Mouse (Mus musculus): ENCODE results near the gene Smyd3.

GRCm38 (mm10) chr1:179326965-179327308 lies 190.9 kb downstream of the Smyd3 start:
- TF ChIP-seq MAX (IDR thresholded peaks at IDR 0.05) (no peak), CTCF (IDR thresholded peaks at IDR 0.05; ENCODE audit: control insufficient read depth, insufficient read depth, insufficient read length) (no peak), CEBPB (IDR thresholded peaks at IDR 0.05; ENCODE audit: low read depth) (no peak)

Measured in C2C12 (cell line).